Mouse (Mus musculus): ENCODE measurements at regions not wholly inside any gene's neighbourhood (a gene's known extent, or its start where the extent isn't known, plus 50 kb on each side); places are given as distances from the start of the nearest gene placed in this dataset.
A peak's percentile ranks its signal among the peaks of the same experiment; 100 is the strongest.
"Not testable (repeated sequence)": the region's sequence is repeated elsewhere in the genome, so short reads cannot be mapped to it uniquely, and the experiment has no call there.

DNA sequence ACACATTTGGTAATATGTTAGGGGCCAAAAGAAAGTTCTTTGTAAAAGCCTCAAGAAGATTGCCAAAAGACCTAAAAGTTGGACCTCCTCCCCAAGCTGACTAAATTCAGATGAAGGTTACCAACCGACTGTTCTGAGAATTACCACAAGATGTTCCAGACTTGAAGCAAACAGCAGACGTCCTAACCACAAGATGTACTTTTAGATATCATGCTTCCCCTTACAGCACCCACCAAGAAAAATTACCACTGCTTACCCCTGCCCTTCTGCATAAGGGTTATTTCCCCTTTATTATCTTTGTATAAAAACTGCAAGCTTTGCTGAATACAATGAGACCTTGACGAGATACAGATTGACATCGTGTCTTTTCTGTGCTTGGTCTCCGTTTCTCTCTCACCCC is 121.6 kb upstream of the Cst10 start:
- no peaks in the 10 kb centered on the region for H3K27me3 ChIP-seq (replicated peaks; ENCODE audit: low read depth, poor library complexity, severe bottlenecking)
- no peaks in the 10 kb centered on the region for H3K36me3 ChIP-seq (replicated peaks)
- H3K27ac ChIP-seq (replicated peaks): no peak overlapping the region
- H3K4me1 ChIP-seq: no peaks in the 10 kb centered on the region
- H3K4me3 ChIP-seq: no peak overlapping the region
- H3K9me3 ChIP-seq: no peaks in the 10 kb centered on the region
- WGBS: 84% methylated on average over 5 of the region's 5 CpGs
- DNase-seq (ENCODE audit: low spot score): no peak

DNA sequence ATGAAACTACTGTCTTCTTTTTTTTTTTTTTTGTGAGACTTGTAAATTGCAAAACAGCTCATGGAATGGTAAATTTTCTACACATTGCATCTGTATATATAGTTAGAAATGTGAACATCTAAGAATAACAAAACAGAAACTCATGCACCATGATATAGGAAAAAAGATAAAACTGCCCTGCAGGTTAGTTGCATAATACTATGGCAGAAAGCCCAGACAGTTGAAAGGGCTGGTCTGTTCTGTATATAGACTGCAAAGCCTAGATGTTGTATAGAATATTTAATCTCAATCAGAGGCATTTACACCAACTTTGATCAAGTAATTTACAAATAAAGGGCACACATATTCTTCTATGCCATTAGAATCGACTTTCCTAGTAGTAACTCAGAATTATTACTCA is 120.7 kb upstream of the Cst10 start:
- no peak for DNase-seq (ENCODE audit: low spot score)
- Histone ChIP-seq H3K4me3 (no peak overlapping the region), H3K36me3 (replicated peaks) (no peaks in the 10 kb centered on the region), H3K27ac (replicated peaks) (no peak overlapping the region), H3K4me1 (no peaks in the 10 kb centered on the region), H3K9me3 (no peaks in the 10 kb centered on the region), H3K27me3 (replicated peaks; ENCODE audit: low read depth, poor library complexity, severe bottlenecking) (no peaks in the 10 kb centered on the region)
- WGBS: 67% methylated on average over 1 of the region's 1 CpGs

- not testable (repeated sequence) for H3K4me1 ChIP-seq; H3K4me3 ChIP-seq; DNase-seq (ENCODE audit: low spot score); H3K27ac ChIP-seq (replicated peaks); H3K36me3 ChIP-seq (replicated peaks); H3K27me3 ChIP-seq (replicated peaks; ENCODE audit: low read depth, poor library complexity, severe bottlenecking)
- H3K9me3 ChIP-seq: peaks cover 17% of the 10 kb centered on the region; the same call in 1 of the 2 replicates
- 83% methylated on average over 2 of the region's 2 CpGs for WGBS
Observed at GRCm38 (mm10) chr2:149296936-149297335, 107.9 kb upstream of the Cst10 start.

- H3K9me3 ChIP-seq: peaks cover 15% of the 10 kb centered on the region; the same call in 1 of the 2 replicates
- no peaks in the 10 kb centered on the region for H3K4me1 ChIP-seq
- H3K4me3 ChIP-seq: no peak overlapping the region
- no peak for DNase-seq (ENCODE audit: low spot score)
- H3K36me3 ChIP-seq (replicated peaks): no peaks in the 10 kb centered on the region
- no peak overlapping the region for H3K27ac ChIP-seq (replicated peaks)
- H3K27me3 ChIP-seq (replicated peaks; ENCODE audit: low read depth, poor library complexity, severe bottlenecking): no peaks in the 10 kb centered on the region
- WGBS: 89% methylated on average over 1 of the region's 1 CpGs
Observed at GRCm38 (mm10) chr2:149305553-149305952, 99.3 kb upstream of the Cst10 start.

DNA sequence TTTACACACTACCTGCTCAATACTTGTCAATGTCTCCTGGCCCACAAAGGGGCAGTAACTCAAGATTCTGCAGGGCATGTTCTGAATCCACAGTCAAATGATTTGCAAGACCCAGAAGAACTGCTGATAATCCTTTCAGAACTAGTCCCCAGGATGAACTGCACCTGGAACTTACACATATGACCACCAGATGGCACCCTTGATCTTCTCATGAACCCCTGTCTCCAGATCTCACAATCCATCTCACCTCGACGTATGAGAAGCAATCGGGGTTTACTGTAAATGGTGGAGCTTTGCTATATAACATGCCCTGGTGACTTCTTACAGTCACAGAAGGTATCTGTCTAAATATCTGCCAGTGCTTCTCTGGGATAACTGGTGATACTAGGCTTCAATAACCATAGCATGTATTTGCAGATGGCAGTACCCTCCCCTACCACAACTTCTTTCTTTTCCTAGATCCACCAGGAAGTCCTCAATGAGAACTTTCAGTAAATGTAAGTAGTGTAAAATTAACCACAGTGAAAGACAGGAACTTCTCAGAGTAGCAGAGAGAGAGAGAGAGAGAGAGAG is 54.5 kb upstream of the Cst10 start:
- peak; percentile 47 for DNase-seq (ENCODE audit: low spot score)
- H3K36me3 ChIP-seq (replicated peaks): no peaks in the 10 kb centered on the region
- H3K4me1 ChIP-seq: no peaks in the 10 kb centered on the region
- H3K27ac ChIP-seq (replicated peaks): no peak overlapping the region
- H3K27me3 ChIP-seq (replicated peaks; ENCODE audit: low read depth, poor library complexity, severe bottlenecking): no peaks in the 10 kb centered on the region
- WGBS: 32% methylated on average over 3 of the region's 3 CpGs
- H3K4me3 ChIP-seq: no peak overlapping the region
- H3K9me3 ChIP-seq: no peaks in the 10 kb centered on the region

All from embryonic facial prominence, embryonic 10.5 days (tissue).